In the genomic region with DNA sequence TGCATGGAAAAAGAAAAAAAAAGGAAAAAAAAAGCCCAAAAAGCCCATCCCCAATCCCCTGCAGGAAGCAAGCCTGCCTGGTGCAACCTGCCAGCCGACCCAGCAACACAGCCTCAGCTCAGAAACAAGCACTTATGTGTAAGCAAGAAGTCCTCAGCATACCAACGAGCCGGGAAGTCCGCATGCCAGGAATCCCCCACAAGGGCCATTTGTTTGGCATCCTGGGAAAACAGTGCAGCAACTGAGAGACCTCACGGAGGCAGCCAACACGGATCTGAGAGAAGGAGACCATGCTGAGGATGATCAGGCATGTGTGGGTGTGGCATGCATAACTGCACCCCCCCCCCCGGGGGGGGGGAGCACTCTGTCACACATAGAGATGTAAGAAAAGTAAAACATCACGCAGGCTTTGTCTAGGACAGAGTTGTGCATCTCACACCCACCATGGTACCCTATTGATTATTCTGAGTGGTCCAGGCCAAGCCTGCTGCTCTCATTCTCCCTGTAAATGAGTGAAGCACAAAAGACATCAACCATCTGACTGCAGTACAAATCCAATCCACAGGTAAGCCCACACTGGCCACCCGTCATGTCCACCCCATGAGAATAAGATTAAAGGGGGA, we compare ENCODE assay signal across 9 mouse cellular contexts. TPM values are rescaled to one million over a fixed set of nuclear protein-coding genes. Genes with fewer than 3 reads are reported as not detected.
DNase-seq lines count a peak whose midpoint lies in the region; ATAC-seq and TF ChIP-seq lines count a peak whose summit lies in the region.
"Had no signal": no experiment of that assay in that cellular context is flagged by ENCODE, and none has a peak within 500 bp of the region (broad histone marks: within the 10 kb centered on the region; RNA-seq: fewer than 3 reads in every experiment).

No protein-coding gene starts in this region.

- ATAC-seq in frontal cortex, adult (ENCODE audit: low TSS enrichment): peak; percentile 74
- peak; percentile 38 for ATAC-seq in midbrain, embryonic 13.5 days

- peaks cover 27% of the 10 kb centered on the region for H3K4me1 ChIP-seq in midbrain, embryonic 13.5 days (replicated peaks)

- TF ChIP-seq CTCF in left cerebral cortex, adult 2 months (IDR thresholded peaks at IDR 0.05): no peak

- H3K4me2 ChIP-seq in midbrain, embryonic 13.5 days (replicated peaks): no peak overlapping the region
- H3K4me2 ChIP-seq: liver, embryonic 11.5 days had no signal

- H3K27me3 ChIP-seq in midbrain, embryonic 13.5 days: peaks cover 86% of the 10 kb centered on the region

- peak; percentile 59 for DNase-seq in Muller cell, postnatal 12 days (ENCODE audit: inconsistent ontology term)
- DNase-seq in left cerebral cortex, adult 2 months (ENCODE audit: extremely low spot score in 1 of 2, low spot score in 2 of 2): peak in 1 of 2 experiments; percentile 41
- no peak for DNase-seq in heart, postnatal 25 days (ENCODE audit: low spot score)
- DNase-seq in MN1 (ENCODE audit: low spot score): no peak
- DNase-seq in heart, adult 18-20 months: no peak
- DNase-seq in urinary bladder, postnatal 14 days (ENCODE audit: low spot score): no peak

- no peak overlapping the region for H3K9ac ChIP-seq in midbrain, embryonic 13.5 days (replicated peaks)

- 0 out of 2 replicates have a peak overlapping the region, but pooled peaks have one; percentile 38 for H3K27ac ChIP-seq in left cerebral cortex, adult 2 months
- H3K27ac ChIP-seq in midbrain, embryonic 13.5 days: no peak overlapping the region

- WGBS in midbrain, embryonic 13.5 days: 43% methylated on average over 9 of the region's 9 CpGs

- no peaks in the 10 kb centered on the region for H3K9me3 ChIP-seq in midbrain, embryonic 13.5 days

- no peak overlapping the region for H3K4me3 ChIP-seq in left cerebral cortex, adult 2 months
- no peak overlapping the region for H3K4me3 ChIP-seq in midbrain, embryonic 13.5 days (replicated peaks)

- intact Hi-C loops in left cerebral cortex, adult 2 months (cut with DNase I): no loop called here
- intact Hi-C loops in heart, postnatal 25 days (cut with DNase I): no loop called here

- no peaks in the 10 kb centered on the region for H3K36me3 ChIP-seq in midbrain, embryonic 13.5 days

RNA-seq across cellular contexts. Expression of gene Ptprt, which starts 24.4 kb away (rescaled TPM):
- 100 to 1,000 TPM; 101 to 103 TPM for total RNA-seq in left cerebral cortex, adult 2 months (2021)
- 6.2 and 7.5 TPM in 2 replicates for polyA plus RNA-seq in midbrain, embryonic 13.5 days (2015; fragmentation: Nextera tagmentation; extraction: Ambion mirVana)
- total RNA-seq in heart, postnatal 25 days (2021): under 1 TPM; 0.16 to 0.31 TPM
- under 1 TPM; 0.08 to 0.25 TPM for total RNA-seq in heart, adult 18-20 months (2021)

Comparison
In these comparisons a context has a peak if more than half of its experiments do, and no peak if none do; other contexts are left out.
1. RNA of gene Ptprt, which starts 24.4 kb away (total RNA-seq): 101 to 103 TPM in left cerebral cortex, adult 2 months; 0.16 to 0.31 TPM in heart, postnatal 25 days and 0.08 to 0.25 TPM in heart, adult 18-20 months; every median in the first group is over 10 times any median in the second.